Mouse (Mus musculus) limb, embryonic 14.5 days (tissue): ENCODE results near the gene Zswim7. TPM values are rescaled to one million over a fixed set of nuclear protein-coding genes. Genes with fewer than 3 reads are reported as not detected.

ENCODE experiments used
- ATAC-seq: fragments of 200-750 bp; cut with Nextera tagmentation; 2 replicates; pipeline ENCODE4 v1.8.0; 2017; ENCODE audit warnings: low read depth, moderate number of reproducible peaks, moderate TSS enrichment; ENCODE audit not compliant: low FRiP score
- DNase-seq: peaks from one replicate; pipeline ENCODE4 v3.0.0-alpha.2; 2015; ENCODE audit warnings: low spot score
- H3K27ac ChIP-seq: fragments of 300-500 bp; sonication (generic); replicated peaks from 2 replicates; pipeline ENCODE4 v1.5.1; 2014; ENCODE audit warnings: low read depth, mild to moderate bottlenecking, low read length, moderate library complexity, mixed read lengths
- H3K27me3 ChIP-seq: fragments of 300-500 bp; sonication (generic); 2 replicates; pipeline ENCODE4 v1.6.1; 2014; ENCODE audit warnings: low read length, mixed read lengths; ENCODE audit not compliant: control insufficient read depth, insufficient read depth
- H3K36me3 ChIP-seq: fragments of 300-500 bp; sonication (generic); 2 replicates; pipeline ENCODE4 v1.6.1; 2014; ENCODE audit warnings: mild to moderate bottlenecking, low read length, moderate library complexity, mixed read lengths; ENCODE audit not compliant: control insufficient read depth, insufficient read depth
- H3K4me1 ChIP-seq: fragments of 300-500 bp; sonication (generic); 2 replicates; pipeline ENCODE4 v1.6.1; 2014; ENCODE audit warnings: antibody characterized with exemption, low read length, mixed read lengths; ENCODE audit not compliant: control insufficient read depth, insufficient read depth
- H3K4me2 ChIP-seq: fragments of 300-500 bp; sonication (generic); replicated peaks from 2 replicates; pipeline ENCODE4 v1.6.1; 2014; ENCODE audit warnings: low read depth, mild to moderate bottlenecking, low read length, moderate library complexity; ENCODE audit not compliant: severe bottlenecking
- H3K4me3 ChIP-seq: fragments of 300-500 bp; sonication (generic); replicated peaks from 2 replicates; pipeline ENCODE4 v1.5.1; 2014; ENCODE audit warnings: low read length
- H3K9ac ChIP-seq: fragments of 300-500 bp; sonication (generic); 2 replicates; pipeline ENCODE4 v1.6.1; 2014; ENCODE audit warnings: mild to moderate bottlenecking, low read depth, low read length, moderate library complexity; ENCODE audit not compliant: severe bottlenecking
- H3K9me3 ChIP-seq: fragments of 300-500 bp; sonication (generic); 2 replicates; pipeline ENCODE4 v1.6.1; 2016; ENCODE audit warnings: low read length; ENCODE audit not compliant: control insufficient read depth
- POLR2A ChIP-seq: fragments of 200-500 bp; IDR thresholded peaks from 2 replicates; pipeline ENCODE4 v1.8.0; 2012; ENCODE audit warnings: inconsistent platforms, mild to moderate bottlenecking, moderate library complexity, borderline replicate concordance; ENCODE audit not compliant: insufficient read depth, insufficient read length; ENCODE audit errors: extremely low read depth
- WGBS: fragments of 180-500 bp; shearing (Covaris S2); extraction: QIAGEN DNeasy Blood & Tissue Kit; methylation state at CpG from one replicate; pipeline ENCODE4 v1.1.7; 2014; 5-methylcytosine and 5-hydroxymethylcytosine counted together
- polyA plus RNA-seq, 2 experiments: library from polyadenylated mRNA; depleted of rRNA in 1 of 2; stranded (reverse) in 1 of 2; unstranded in 1 of 2; fragments of >200 nt; fragmentation: Nextera tagmentation in 1 of 2; extraction: Ambion mirVana in 1 of 2; gene quantifications; 2 replicates each; pipeline versions ENCODE4 v1.2.1 to v1.2.3; 2012 to 2014

Zswim7 gene
- polyA plus RNA-seq, 2 experiments, result 19.2 to 23.1 TPM

DNA sequence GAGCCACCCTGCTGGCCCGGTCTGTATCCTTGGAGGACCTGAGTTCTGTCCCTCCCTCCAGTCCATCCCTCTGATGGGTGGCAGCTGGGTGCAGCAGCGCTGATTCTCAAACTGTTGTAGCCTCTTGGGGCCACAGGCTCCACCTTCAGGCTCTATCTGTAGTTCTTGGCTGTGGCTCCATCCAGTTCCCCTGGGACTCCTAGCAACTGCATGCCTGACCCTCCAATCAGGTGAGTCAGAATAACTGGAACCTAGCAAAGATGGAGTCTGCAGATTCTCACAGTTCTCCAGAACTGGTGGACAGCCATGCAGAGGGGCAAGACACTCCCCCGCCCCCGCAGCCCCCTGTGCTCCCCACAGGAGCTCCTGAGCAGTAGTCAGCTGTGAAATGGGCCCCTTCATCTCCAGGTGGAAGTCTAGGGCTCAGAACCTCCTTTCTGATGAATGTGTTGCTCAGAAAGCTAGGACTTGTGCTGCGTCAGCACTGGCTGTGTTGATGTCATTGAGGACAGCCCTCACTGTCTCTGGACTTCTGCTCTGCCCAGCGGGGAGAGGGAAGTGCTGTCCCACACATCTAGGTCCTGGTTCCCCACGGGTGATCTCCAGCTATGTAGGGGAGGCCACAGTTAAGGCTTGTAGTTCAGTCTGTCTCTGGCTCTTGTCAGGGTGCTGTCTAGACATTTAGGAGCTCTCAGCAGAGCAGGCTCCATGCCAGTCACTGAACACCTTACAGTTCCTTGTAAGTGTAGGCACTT, 60.2 kb downstream of the Zswim7 start:
- Histone ChIP-seq H3K4me3 (no peak overlapping the region), H3K9ac (no peak overlapping the region), H3K4me2 (no peak overlapping the region), H3K27me3 (no peaks in the 10 kb centered on the region), H3K27ac (no peak overlapping the region), H3K4me1 (no peaks in the 10 kb centered on the region; the same call in 1 of the 2 replicates), H3K36me3 (no peaks in the 10 kb centered on the region; the same call in 1 of the 2 replicates), H3K9me3 (no peaks in the 10 kb centered on the region)
- no peak for ATAC-seq
- WGBS, result 78% methylated on average over 7 of the region's 7 CpGs
- no peak for DNase-seq
- TF ChIP-seq POLR2A, result no peak

GRCm38 (mm10) chr11:62217751-62218150, 63.4 kb downstream of the Zswim7 start:
- Histone ChIP-seq H3K4me2 (no peak overlapping the region), H3K27ac (no peak overlapping the region), H3K9ac (no peak overlapping the region), H3K4me1 (no peaks in the 10 kb centered on the region; the same call in 1 of the 2 replicates), H3K27me3 (no peaks in the 10 kb centered on the region), H3K9me3 (no peaks in the 10 kb centered on the region), H3K36me3 (no peaks in the 10 kb centered on the region; the same call in 1 of the 2 replicates), H3K4me3 (no peak overlapping the region)
- 86% methylated on average over 6 of the region's 6 CpGs for WGBS
- ATAC-seq (no peak), DNase-seq (no peak)
- no peak for TF ChIP-seq POLR2A

Other genes with a start within 250 kb of the Zswim7 start
- gene Adora2b, start 32.4 kb downstream of the Zswim7 start, polyA plus RNA-seq (2012; rRNA removed), result 9.1 and 9.9 TPM in 2 replicates
- gene Adora2b, start 32.4 kb downstream of the Zswim7 start, polyA plus RNA-seq (2014; fragmentation: Nextera tagmentation; extraction: Ambion mirVana), result 10.9 and 11.1 TPM in 2 replicates
- gene Ttc19, start 98 bp upstream of the Zswim7 start, polyA plus RNA-seq (2012; rRNA removed), result 16.7 and 17.2 TPM in 2 replicates
- 16.7 and 18.8 TPM in 2 replicates for gene Ttc19, start 98 bp upstream of the Zswim7 start, polyA plus RNA-seq (2014; fragmentation: Nextera tagmentation; extraction: Ambion mirVana)
- 9.7 and 10.8 TPM in 2 replicates for gene Pigl, start 177.1 kb upstream of the Zswim7 start, polyA plus RNA-seq (2012; rRNA removed)
- 7.9 and 9.0 TPM in 2 replicates for gene Pigl, start 177.1 kb upstream of the Zswim7 start, polyA plus RNA-seq (2014; fragmentation: Nextera tagmentation; extraction: Ambion mirVana)
- 132 and 136 TPM in 2 replicates for gene Ncor1, start 177.2 kb upstream of the Zswim7 start, polyA plus RNA-seq (2012; rRNA removed)
- 171 and 173 TPM in 2 replicates for gene Ncor1, start 177.2 kb upstream of the Zswim7 start, polyA plus RNA-seq (2014; fragmentation: Nextera tagmentation; extraction: Ambion mirVana)